Mouse (Mus musculus): Measurements from ENCODE around the gene Aloxe3. TPM values are rescaled to one million over a fixed set of nuclear protein-coding genes. Genes with fewer than 3 reads are reported as not detected.
A peak's percentile ranks its signal among the peaks of the same experiment; 100 is the strongest.

The Aloxe3 gene
- polyA plus RNA-seq, 1 experiment from 2014 or later = 1.2 TPM

DNA sequence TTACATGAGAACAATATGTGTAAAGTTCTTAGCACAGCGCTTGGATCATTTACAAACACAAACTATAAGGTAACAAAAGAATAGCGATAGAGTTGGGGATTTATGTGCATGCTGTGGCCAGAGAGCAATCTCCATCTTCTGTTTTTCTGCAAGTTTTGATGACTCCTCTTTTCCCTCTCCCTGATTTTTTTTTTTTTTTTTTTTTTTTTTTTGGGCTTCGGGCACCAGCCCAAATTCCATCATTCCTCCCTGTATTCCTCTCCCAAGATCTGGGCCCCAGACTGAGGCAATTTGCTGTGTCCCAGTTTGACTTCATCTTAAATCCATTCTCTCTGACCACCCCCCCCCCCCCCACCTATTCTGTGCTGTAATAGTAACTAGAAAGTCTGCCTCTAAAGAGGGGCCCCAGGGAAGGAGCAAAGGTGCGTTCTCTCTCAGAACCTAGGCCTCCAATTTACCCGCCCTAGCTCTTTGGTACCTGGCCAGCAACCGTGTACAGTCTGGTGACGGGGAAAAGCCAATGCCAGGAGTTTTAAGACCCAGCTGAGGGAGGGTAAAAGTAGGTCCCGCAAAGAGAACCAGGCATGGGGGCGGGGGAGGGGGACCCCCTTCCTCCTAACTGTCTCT is 29.2 kb upstream of the Aloxe3 start:
- peak overlapping the region; percentile 93 for H3K4me2 ChIP-seq
- no peaks in the 10 kb centered on the region; the same call in 1 of the 2 replicates for H3K27me3 ChIP-seq
- H3K27ac ChIP-seq (replicated peaks) = peak overlapping the region; percentile 89
- H3K9ac ChIP-seq = peak overlapping the region; percentile 84
- H3K36me3 ChIP-seq = peaks cover 21% of the 10 kb centered on the region
- no peak for ATAC-seq (ENCODE audit: low read depth)
- WGBS = 14% methylated on average over 9 of the region's 9 CpGs
- peaks cover 77% of the 10 kb centered on the region for H3K4me1 ChIP-seq (replicated peaks)
- peak overlapping the region; percentile 63 for H3K4me3 ChIP-seq
- H3K9me3 ChIP-seq = no peaks in the 10 kb centered on the region

GRCm38 (mm10) chr11:69096987-69097900 is 28.5 kb upstream of the Aloxe3 start:
- Histone ChIP-seq H3K4me1 (replicated peaks) (peaks cover 71% of the 10 kb centered on the region), H3K4me2 (peak overlapping the region; percentile 93), H3K27me3 (no peaks in the 10 kb centered on the region; the same call in 1 of the 2 replicates), H3K4me3 (peak overlapping the region; percentile 63), H3K27ac (replicated peaks) (peak overlapping the region; percentile 89), H3K9me3 (no peaks in the 10 kb centered on the region), H3K9ac (peak overlapping the region; percentile 84), H3K36me3 (peaks cover 22% of the 10 kb centered on the region)
- no peak for ATAC-seq (ENCODE audit: low read depth)
- 2% methylated on average over 29 of the region's 29 CpGs for WGBS

GRCm38 (mm10) chr11:69098039-69098761 is 27.5 kb upstream of the Aloxe3 start:
- Histone ChIP-seq H3K27me3 (no peaks in the 10 kb centered on the region; the same call in 1 of the 2 replicates), H3K9me3 (no peaks in the 10 kb centered on the region), H3K4me2 (peak overlapping the region; percentile 93), H3K36me3 (peaks cover 26% of the 10 kb centered on the region), H3K4me3 (peak overlapping the region; percentile 63), H3K27ac (replicated peaks) (peak overlapping the region; percentile 89), H3K9ac (peak overlapping the region; percentile 84), H3K4me1 (replicated peaks) (peaks cover 71% of the 10 kb centered on the region)
- no peak for ATAC-seq (ENCODE audit: low read depth)
- WGBS = 9% methylated on average over 8 of the region's 8 CpGs

DNA sequence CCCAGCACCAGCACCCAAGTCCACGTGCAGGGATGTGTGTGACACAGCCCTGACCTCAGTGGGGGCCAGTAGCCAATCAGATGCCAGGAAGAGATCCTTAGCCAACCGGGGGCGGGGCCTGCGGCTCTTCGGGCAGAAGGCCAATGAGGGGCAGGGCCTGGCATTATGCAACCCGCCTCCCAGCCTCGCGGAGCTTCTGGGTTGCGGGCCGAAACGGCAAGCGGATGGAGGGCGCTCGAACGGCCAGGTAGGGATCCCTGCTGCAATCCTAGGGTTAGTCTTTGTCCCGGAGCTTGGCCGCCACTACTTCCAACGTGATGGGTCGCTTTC is 27.0 kb upstream of the Aloxe3 start:
- ATAC-seq (ENCODE audit: low read depth) = peak; percentile 5
- H3K4me3 ChIP-seq = peak overlapping the region; percentile 63
- H3K9ac ChIP-seq = peak overlapping the region; percentile 84
- H3K27me3 ChIP-seq = no peaks in the 10 kb centered on the region; the same call in 1 of the 2 replicates
- WGBS = 0% methylated on average over 19 of the region's 19 CpGs
- H3K4me2 ChIP-seq = peak overlapping the region; percentile 93
- H3K4me1 ChIP-seq (replicated peaks) = peaks cover 71% of the 10 kb centered on the region
- H3K9me3 ChIP-seq = no peaks in the 10 kb centered on the region
- peaks cover 31% of the 10 kb centered on the region for H3K36me3 ChIP-seq
- peak overlapping the region; percentile 89 for H3K27ac ChIP-seq (replicated peaks)

DNA sequence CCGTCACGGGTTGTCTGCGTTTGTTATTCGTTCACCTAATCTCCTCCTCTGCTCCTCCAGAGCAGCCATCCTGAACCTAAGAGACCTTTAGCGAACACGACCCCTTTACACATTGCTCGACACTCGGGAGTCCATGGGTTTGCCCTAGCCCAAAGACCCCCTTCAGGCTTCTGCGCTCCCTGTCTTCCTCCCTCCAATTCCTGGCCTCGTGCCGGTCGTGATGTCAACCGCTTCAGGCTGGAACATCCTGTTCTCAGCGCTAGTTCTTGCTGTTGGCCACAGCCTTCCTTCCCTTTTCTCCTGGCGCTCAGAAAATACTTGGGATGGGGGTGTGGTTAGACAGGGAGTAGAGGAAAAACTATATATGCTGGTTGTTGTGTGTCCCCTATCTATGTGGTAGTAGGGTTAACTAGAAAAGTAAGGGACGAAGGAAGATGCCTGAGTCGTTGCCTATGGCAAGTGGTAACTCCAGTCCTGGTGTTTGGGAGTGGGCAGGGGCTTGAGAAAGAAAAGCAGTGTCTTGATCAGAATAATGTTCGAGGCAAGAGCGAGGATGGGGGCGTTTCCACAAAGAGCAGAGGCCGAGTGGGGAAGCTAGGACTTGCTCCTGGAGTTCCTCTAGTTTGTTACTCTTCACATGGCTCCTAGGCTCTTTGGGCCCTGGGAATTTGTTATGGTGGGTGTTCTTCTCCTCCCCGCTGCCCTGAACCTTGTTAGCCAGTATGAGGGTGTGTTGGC is 26.4 kb upstream of the Aloxe3 start:
- H3K4me3 ChIP-seq = peak overlapping the region; percentile 63
- WGBS = 1% methylated on average over 22 of the region's 22 CpGs
- peaks cover 38% of the 10 kb centered on the region for H3K36me3 ChIP-seq
- peak overlapping the region; percentile 89 for H3K27ac ChIP-seq (replicated peaks)
- peak overlapping the region; percentile 93 for H3K4me2 ChIP-seq
- no peak for ATAC-seq (ENCODE audit: low read depth)
- peak overlapping the region; percentile 84 for H3K9ac ChIP-seq
- no peaks in the 10 kb centered on the region; the same call in 1 of the 2 replicates for H3K27me3 ChIP-seq
- no peaks in the 10 kb centered on the region for H3K9me3 ChIP-seq
- H3K4me1 ChIP-seq (replicated peaks) = peaks cover 65% of the 10 kb centered on the region

GRCm38 (mm10) chr11:69099915-69100345 is 25.8 kb upstream of the Aloxe3 start:
- Histone ChIP-seq H3K9me3 (no peaks in the 10 kb centered on the region), H3K27me3 (no peaks in the 10 kb centered on the region; the same call in 1 of the 2 replicates), H3K36me3 (peaks cover 43% of the 10 kb centered on the region), H3K4me3 (peak overlapping the region; percentile 63), H3K4me2 (peak overlapping the region; percentile 93), H3K4me1 (replicated peaks) (peaks cover 62% of the 10 kb centered on the region), H3K9ac (peak overlapping the region; percentile 84), H3K27ac (replicated peaks) (peak overlapping the region; percentile 89)
- under 1% methylated on average over 23 of the region's 23 CpGs for WGBS
- ATAC-seq (ENCODE audit: low read depth) = peak; percentile 38

GRCm38 (mm10) chr11:69100639-69101360 is 24.9 kb upstream of the Aloxe3 start:
- Histone ChIP-seq H3K9me3 (no peaks in the 10 kb centered on the region), H3K27me3 (no peaks in the 10 kb centered on the region; the same call in 1 of the 2 replicates), H3K4me1 (replicated peaks) (peaks cover 54% of the 10 kb centered on the region), H3K36me3 (peaks cover 52% of the 10 kb centered on the region), H3K4me3 (peak overlapping the region; percentile 63), H3K27ac (replicated peaks) (0 out of 2 replicates have a peak overlapping the region, but pooled peaks have one; percentile 89), H3K4me2 (peak overlapping the region; percentile 93), H3K9ac (peak overlapping the region; percentile 84)
- WGBS = 92% methylated on average over 20 of the region's 20 CpGs
- ATAC-seq (ENCODE audit: low read depth) = no peak

DNA sequence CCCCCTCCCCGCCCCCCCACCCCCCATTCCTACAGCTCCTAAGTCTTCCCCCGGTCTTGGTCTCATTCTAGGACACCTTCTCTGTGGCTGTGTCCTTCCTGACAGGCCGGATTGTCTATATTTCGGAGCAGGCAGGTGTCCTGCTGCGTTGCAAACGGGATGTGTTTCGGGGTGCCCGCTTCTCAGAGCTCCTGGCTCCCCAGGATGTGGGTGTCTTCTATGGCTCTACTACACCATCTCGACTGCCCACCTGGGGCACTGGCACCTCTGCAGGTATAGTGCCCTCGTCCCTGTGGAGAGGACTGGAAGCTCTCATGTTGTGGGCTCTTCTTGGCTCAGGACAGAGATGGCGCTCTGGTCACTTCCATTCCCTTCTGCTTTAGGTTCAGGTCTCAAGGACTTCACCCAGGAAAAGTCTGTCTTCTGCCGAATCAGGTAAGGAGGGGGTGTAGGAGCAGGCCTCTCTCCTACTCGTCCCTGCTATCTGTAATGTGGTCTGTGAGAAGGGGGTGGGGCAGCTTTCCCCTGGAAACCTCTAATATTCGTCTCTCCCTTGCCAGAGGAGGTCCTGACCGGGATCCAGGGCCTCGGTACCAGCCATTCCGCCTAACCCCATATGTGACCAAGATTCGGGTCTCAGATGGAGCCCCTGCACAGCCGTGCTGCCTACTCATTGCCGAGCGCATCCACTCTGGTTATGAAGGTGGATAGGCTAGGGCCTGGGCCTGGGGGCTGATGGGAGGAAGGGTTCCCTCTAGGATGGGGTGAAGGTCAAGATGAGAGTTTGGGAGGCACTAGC is 23.9 kb upstream of the Aloxe3 start:
- Histone ChIP-seq H3K4me3 (no peak overlapping the region), H3K9ac (no peak overlapping the region), H3K4me1 (replicated peaks) (peaks cover 44% of the 10 kb centered on the region), H3K36me3 (peaks cover 62% of the 10 kb centered on the region), H3K27me3 (no peaks in the 10 kb centered on the region), H3K4me2 (no peak overlapping the region), H3K9me3 (no peaks in the 10 kb centered on the region), H3K27ac (replicated peaks) (no peak overlapping the region)
- 91% methylated on average over 21 of the region's 21 CpGs for WGBS
- no peak for ATAC-seq (ENCODE audit: low read depth)

DNA sequence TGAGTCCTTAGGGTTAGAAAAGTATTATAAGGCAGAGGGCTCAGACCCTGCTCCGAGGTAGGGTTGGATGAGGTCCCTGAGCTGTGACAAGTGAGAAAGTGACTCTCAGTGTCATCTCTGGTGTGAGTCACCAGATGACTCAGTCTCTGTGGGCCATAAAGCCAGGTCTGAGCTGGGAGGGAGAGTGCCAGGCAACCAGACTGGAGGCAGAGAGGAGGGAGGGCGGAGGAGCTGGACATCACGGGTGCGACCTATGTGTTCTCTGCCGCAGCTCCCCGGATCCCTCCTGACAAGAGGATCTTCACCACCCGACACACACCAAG is 23.3 kb upstream of the Aloxe3 start:
- Histone ChIP-seq H3K36me3 (peaks cover 68% of the 10 kb centered on the region), H3K27ac (replicated peaks) (no peak overlapping the region), H3K9ac (no peak overlapping the region), H3K4me1 (replicated peaks) (peaks cover 39% of the 10 kb centered on the region), H3K4me3 (no peak overlapping the region), H3K27me3 (no peaks in the 10 kb centered on the region), H3K4me2 (no peak overlapping the region), H3K9me3 (no peaks in the 10 kb centered on the region)
- 95% methylated on average over 7 of the region's 7 CpGs for WGBS
- ATAC-seq (ENCODE audit: low read depth) = no peak

GRCm38 (mm10) chr11:69103121-69103520 is 22.6 kb upstream of the Aloxe3 start:
- Histone ChIP-seq H3K36me3 (peaks cover 75% of the 10 kb centered on the region), H3K4me1 (replicated peaks) (peaks cover 31% of the 10 kb centered on the region), H3K9me3 (no peaks in the 10 kb centered on the region), H3K9ac (no peak overlapping the region), H3K4me2 (no peak overlapping the region), H3K27me3 (no peaks in the 10 kb centered on the region), H3K4me3 (no peak overlapping the region), H3K27ac (replicated peaks) (no peak overlapping the region)
- WGBS = 94% methylated on average over 14 of the region's 14 CpGs
- no peak for ATAC-seq (ENCODE audit: low read depth)

All from neural tube, embryonic 13.5 days (tissue).